Mouse (Mus musculus): ENCODE data around the gene Il10rb. TPM values are rescaled to one million over a fixed set of nuclear protein-coding genes. Genes with fewer than 3 reads are reported as not detected.

Il10rb gene
- polyA plus RNA-seq, 1 experiment, result 14.1 TPM

DNA sequence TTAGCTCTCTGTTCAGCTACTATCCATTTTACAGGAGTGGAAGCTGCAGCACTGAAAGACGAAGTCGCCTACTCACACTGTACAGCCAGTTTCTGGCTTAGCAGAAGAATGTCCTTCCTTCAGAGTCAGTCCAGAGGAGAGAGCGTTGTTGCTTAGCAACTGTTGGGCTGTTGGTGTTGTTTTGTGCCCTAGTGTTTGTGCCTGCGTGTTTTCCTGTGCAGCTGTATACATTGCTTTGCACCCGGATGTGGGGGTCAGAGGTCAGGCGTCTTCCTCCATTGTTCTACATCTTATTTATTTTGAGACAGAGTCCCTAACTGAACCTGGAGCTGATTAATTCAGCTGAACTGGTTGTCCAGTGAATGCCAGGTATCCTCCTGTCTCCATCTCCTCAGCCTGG, 60.6 kb downstream of the Il10rb start:
- no peaks in the 10 kb centered on the region for H3K79me3 ChIP-seq (ENCODE audit: low read depth)

DNA sequence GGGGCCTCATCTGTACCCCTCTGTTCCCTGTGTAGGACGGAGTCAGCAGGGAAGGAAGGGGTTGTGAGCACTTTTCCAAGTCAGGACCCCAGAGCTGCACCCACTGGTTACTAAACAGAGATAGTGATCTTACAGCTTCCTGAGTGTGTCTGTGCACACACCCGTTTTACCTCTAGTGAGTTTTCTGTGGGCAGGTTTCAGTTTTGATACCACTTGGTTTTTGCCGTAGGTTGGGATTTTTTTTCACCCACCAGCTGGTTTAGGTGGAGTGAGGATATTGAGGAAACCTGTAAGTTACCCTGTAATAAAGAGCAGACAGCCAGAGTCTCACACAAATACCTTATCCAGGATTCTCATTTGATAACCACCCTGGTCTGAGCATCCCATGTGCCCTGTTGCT, 64.5 kb downstream of the Il10rb start:
- H3K36me3 ChIP-seq (ENCODE audit: control insufficient read depth, insufficient read depth), result no peaks in the 10 kb centered on the region
- H3ac ChIP-seq (ENCODE audit: control insufficient read depth, insufficient read length, low read depth), result no peak overlapping the region
- TF ChIP-seq CEBPB (IDR thresholded peaks at IDR 0.05; ENCODE audit: low read depth) (no peak), MAX (IDR thresholded peaks at IDR 0.05) (no peak), FOSL1 (IDR thresholded peaks at IDR 0.05; ENCODE audit: insufficient read depth, low read length, poor library complexity, severe bottlenecking) (no peak), MYOG (IDR thresholded peaks at IDR 0.05; ENCODE audit: control insufficient read depth, extremely low read depth, insufficient read length) (no peak), MYOD1 (IDR thresholded peaks at IDR 0.05; ENCODE audit: control insufficient read depth, insufficient read length, low read depth) (no peak), USF1 (IDR thresholded peaks at IDR 0.05; ENCODE audit: low read depth) (no peak), CTCF (IDR thresholded peaks at IDR 0.05; ENCODE audit: control insufficient read depth, insufficient read depth, insufficient read length) (no peak)
- no peak overlapping the region for H3K4me3 ChIP-seq (ENCODE audit: insufficient read depth, poor library complexity, severe bottlenecking)
- H3K79me3 ChIP-seq (ENCODE audit: low read depth), result no peaks in the 10 kb centered on the region
- H3K79me2 ChIP-seq (ENCODE audit: control insufficient read depth, insufficient read depth), result no peaks in the 10 kb centered on the region
- H3K27me3 ChIP-seq (ENCODE audit: control insufficient read depth, insufficient read depth, insufficient read length), result no peaks in the 10 kb centered on the region

More for the DNA sequence above, 60.6 kb downstream of the Il10rb start:
- no peak for TF ChIP-seq USF1 (IDR thresholded peaks at IDR 0.05; ENCODE audit: low read depth)
- H3K79me2 ChIP-seq (ENCODE audit: control insufficient read depth, insufficient read depth), result no peaks in the 10 kb centered on the region
- H3K4me3 ChIP-seq (ENCODE audit: insufficient read depth, poor library complexity, severe bottlenecking), result no peak overlapping the region
- no peak overlapping the region for H3ac ChIP-seq (ENCODE audit: control insufficient read depth, insufficient read length, low read depth)
- H3K27me3 ChIP-seq (ENCODE audit: control insufficient read depth, insufficient read depth, insufficient read length), result no peaks in the 10 kb centered on the region
- H3K36me3 ChIP-seq (ENCODE audit: control insufficient read depth, insufficient read depth), result no peaks in the 10 kb centered on the region

DNA sequence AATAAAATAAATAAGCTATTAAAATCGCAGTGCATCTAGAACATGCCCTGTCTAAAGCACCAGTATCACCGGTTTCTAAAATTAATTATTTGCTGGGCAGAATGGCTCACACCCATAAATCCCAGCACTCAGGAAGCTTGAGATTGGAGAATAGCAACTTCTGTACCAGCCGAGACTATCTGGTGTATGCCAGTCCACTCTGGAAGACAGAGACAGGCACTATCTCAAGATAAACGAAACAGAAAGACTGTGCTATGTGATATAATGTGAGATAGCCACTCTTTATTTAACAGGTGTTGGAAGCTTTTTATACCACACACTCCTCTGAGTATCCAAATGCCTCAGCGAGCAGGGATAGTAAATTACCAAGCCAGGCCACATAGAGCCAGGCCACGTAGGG, 65.5 kb downstream of the Il10rb start:
- no peaks in the 10 kb centered on the region for H3K79me2 ChIP-seq (ENCODE audit: control insufficient read depth, insufficient read depth)
- no peak overlapping the region for H3ac ChIP-seq (ENCODE audit: control insufficient read depth, insufficient read length, low read depth)
- TF ChIP-seq CEBPB (IDR thresholded peaks at IDR 0.05; ENCODE audit: low read depth), result no peak
- no peaks in the 10 kb centered on the region for H3K27me3 ChIP-seq (ENCODE audit: control insufficient read depth, insufficient read depth, insufficient read length)
- no peaks in the 10 kb centered on the region for H3K36me3 ChIP-seq (ENCODE audit: control insufficient read depth, insufficient read depth)
- H3K79me3 ChIP-seq (ENCODE audit: low read depth), result no peaks in the 10 kb centered on the region
- no peak overlapping the region for H3K4me3 ChIP-seq (ENCODE audit: insufficient read depth, poor library complexity, severe bottlenecking)

Other genes with a start within 250 kb of the Il10rb start
- not detected for gene Olig2, start 180.7 kb upstream of the Il10rb start, polyA plus RNA-seq (2012; fragmentation: generic; extraction: Trizol)
- not detected for gene Olig1, start 136.4 kb upstream of the Il10rb start, polyA plus RNA-seq (2012; fragmentation: generic; extraction: Trizol)
- gene Ifnar2, start 33.4 kb upstream of the Il10rb start, polyA plus RNA-seq (2012; fragmentation: generic; extraction: Trizol), result 22.3 TPM
- gene Gm21970, start 14.4 kb upstream of the Il10rb start, polyA plus RNA-seq (2012; fragmentation: generic; extraction: Trizol), result not detected
- gene Ifnar1, start 79.1 kb downstream of the Il10rb start, polyA plus RNA-seq (2012; fragmentation: generic; extraction: Trizol), result 18.1 TPM
- 9.1 TPM for gene Ifngr2, start 140.9 kb downstream of the Il10rb start, polyA plus RNA-seq (2012; fragmentation: generic; extraction: Trizol)
- gene Tmem50b, start 191.6 kb downstream of the Il10rb start, polyA plus RNA-seq (2012; fragmentation: generic; extraction: Trizol), result 15.1 TPM
- gene Dnajc28, start 212.9 kb downstream of the Il10rb start, polyA plus RNA-seq (2012; fragmentation: generic; extraction: Trizol), result 0.16 TPM
- 131 TPM for gene Gart, start 240.8 kb downstream of the Il10rb start, polyA plus RNA-seq (2012; fragmentation: generic; extraction: Trizol)
- 53.5 TPM for gene Son, start 241.3 kb downstream of the Il10rb start, polyA plus RNA-seq (2012; fragmentation: generic; extraction: Trizol)

All from C2C12 (cell line).